Mouse (Mus musculus): ENCODE measurements around the gene Cox14.

DNA sequence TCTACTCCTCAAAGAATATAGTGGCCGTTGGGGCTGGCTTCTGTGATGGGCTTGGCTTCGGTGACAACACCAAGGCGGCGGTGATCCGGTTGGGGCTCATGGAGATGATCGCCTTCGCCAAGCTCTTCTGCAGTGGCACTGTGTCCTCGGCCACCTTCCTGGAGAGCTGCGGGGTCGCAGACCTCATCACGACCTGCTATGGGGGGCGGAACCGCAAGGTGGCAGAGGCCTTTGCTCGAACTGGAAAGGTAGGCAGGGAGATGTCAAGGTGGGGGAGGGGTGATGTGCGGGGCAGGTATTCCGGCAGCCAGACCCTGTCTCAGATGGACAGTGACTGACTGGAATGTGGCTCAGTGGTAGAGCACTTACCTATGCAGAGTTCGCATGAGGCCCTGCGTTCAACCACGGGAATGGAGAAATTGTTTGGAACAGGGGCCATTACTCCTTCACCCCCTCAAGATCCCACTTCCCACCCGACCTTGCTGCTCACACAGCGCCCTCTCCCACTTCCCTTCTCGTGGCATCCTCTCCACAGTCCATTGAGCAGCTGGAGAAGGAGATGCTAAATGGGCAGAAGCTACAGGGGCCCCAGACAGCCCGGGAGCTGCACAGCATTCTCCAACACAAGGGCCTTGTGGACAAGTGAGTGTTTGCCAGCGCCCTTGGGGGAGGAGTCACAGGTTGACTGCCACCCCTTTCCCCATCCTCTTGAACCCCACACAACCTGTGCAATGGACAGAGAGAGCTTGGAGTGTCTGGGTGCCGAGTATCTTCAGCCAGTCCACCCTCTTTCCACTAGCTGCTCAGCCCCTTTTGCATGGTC is 3.3 kb upstream of the Cox14 start:
- no peak for TF ChIP-seq POLR2A (IDR thresholded peaks at IDR 0.05; ENCODE audit: low read depth, low read length)
- no peak for TF ChIP-seq CTCF (conservative IDR thresholded peaks at IDR 0.05; ENCODE audit: insufficient read depth, insufficient read length, low read depth, low read length)
